Mouse (Mus musculus) CD4-positive helper T cell, adult 2 months (primary cell): ENCODE measurements at regions not wholly inside any gene's neighbourhood (a gene's known extent, or its start where the extent isn't known, plus 50 kb on each side); places are given as distances from the start of the nearest gene placed in this dataset.
"Not testable (repeated sequence)": the region's sequence is repeated elsewhere in the genome, so short reads cannot be mapped to it uniquely, and the experiment has no call there.

Source experiments
- DNase-seq: peaks from one replicate; pipeline ENCODE4 v3.0.0-alpha.2; 2012; ENCODE audit warnings: low read depth, missing footprints, low spot score

DNA sequence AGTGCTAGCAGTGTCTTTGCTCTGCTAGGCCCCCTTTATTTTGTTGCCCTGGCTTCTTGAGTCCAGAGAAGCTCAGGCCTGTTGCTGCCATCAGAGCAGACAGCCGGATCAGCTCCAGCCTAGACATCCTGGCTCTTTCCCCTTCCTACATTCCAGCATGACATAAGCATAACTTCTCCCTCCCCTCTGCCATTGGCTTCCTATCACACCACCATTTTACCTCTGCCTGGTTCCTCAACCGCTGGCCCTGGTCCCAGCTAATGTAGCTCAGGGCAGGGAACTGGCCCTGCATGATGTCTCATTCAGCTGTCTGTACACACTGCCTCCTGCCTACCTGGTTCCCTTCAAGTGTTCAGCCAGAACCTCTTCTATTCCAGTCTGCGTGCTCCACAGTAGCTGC, 146.5 kb downstream of the Tmem121 start:
- no peak for DNase-seq

DNA sequence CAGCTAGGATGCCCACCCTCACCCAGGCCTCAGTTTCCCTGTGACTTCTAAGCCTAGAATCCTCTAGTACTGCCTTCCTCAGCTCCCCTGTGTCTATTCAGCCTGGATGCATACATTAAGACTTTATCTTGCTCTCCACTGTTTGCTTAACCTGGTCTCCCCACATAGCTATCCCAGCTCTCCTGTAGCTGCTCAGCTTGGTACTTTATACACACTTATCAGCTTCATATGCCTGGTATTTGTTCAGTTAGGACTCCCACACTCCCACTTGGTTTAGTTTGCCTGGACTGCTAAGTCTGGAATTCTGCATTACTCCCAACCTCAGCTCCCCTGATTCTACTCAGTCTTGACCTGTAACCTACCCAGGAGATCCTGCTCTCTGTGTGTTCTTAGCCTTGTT, 147.7 kb downstream of the Tmem121 start:
- no peak for DNase-seq

- not testable (repeated sequence) for DNase-seq
Measured at GRCm38 (mm10) chr12:113333853-113334252, 148.1 kb downstream of the Tmem121 start.

GRCm38 (mm10) chr12:113337271-113337670, 151.5 kb downstream of the Tmem121 start:
- no peak for DNase-seq

DNA sequence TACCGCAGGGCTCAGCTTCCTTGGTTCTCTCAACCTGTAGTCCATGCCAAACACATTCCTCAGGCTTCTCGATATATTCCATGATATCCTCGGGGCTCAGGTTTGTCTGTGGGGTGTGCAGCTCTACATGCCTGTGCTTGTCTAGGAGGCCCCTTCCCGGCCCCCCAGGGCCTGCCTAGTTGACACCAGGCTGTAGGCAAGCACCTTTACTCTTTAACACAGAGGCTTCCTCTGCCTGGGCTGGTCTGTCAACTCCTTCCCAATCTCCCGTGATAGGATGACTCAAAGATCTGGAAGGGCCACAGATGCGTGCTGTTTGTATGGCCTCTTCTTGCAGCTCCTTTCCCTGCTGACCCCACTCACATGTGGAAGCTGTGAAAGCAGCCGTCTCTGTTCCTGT, 150.4 kb upstream of the Adam6b start:
- no peak for DNase-seq

DNA sequence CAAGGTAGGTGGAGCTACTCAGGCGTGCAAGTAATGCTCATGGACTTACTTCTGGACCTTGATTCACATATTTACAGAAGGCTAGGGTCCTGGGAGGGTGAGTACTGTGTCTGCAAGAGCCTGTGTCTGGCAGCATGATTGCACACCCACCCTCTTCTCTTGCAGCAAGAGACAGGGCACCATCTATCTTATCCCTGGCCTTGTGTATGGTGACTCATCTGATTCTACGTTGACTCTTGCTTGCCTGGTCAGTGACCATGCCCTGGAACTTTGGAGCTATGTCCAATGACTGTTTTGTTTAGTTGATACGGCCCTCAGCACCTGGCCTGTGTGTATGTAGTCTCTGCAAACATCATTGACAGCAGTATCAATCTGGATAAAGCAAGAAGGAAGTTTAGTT, 148.3 kb upstream of the Adam6b start:
- no peak for DNase-seq

DNA sequence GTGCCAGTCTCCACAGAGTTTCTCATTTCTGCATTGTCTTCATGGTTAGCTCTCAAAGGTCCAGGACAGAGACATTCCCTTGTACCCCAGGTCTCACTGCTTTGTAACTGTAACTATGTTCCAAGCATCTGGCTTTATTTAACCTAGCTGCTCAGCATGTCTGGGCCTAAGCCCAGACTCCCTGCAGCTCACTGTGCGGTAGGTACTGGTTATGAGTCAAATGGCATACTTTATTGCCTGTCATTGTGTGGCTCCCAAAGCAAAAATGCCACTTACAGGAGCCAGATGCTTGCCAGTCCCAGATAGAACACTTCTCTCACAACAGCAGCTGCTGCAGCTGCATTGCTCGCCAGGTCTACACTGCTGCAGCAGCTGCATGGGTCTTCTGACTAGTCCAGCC, 134.2 kb upstream of the Adam6b start:
- DNase-seq, result no peak

DNA sequence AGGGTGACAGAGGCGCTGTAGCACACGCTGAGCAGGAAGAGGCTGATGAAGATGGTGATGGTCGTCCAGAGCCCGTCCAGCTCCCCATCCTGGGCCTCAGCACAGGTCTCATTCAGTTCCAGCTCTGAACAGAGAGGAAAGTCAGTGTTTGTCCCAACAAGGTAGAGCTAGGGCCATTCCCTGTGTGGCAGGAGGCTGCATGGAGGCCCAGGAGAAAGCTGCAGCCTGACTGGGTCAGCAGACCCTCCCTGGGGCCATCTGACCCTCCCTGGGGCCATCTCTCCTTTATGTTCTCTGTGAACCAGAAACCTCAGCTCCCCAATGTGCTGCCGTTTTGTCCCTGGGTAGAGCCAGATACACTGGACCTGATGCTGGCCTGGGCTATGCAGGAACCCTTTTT, 131.2 kb upstream of the Adam6b start:
- no peak for DNase-seq

- no peak for DNase-seq
Measured at GRCm38 (mm10) chr12:113360032-113360431, 129.3 kb upstream of the Adam6b start.

- DNase-seq, result no peak
Measured at GRCm38 (mm10) chr12:113362409-113363038, 126.8 kb upstream of the Adam6b start.

GRCm38 (mm10) chr12:113364023-113364422, 125.3 kb upstream of the Adam6b start:
- DNase-seq, result no peak

- DNase-seq, result no peak
Measured at GRCm38 (mm10) chr12:113364437-113364836, 124.9 kb upstream of the Adam6b start.

DNA sequence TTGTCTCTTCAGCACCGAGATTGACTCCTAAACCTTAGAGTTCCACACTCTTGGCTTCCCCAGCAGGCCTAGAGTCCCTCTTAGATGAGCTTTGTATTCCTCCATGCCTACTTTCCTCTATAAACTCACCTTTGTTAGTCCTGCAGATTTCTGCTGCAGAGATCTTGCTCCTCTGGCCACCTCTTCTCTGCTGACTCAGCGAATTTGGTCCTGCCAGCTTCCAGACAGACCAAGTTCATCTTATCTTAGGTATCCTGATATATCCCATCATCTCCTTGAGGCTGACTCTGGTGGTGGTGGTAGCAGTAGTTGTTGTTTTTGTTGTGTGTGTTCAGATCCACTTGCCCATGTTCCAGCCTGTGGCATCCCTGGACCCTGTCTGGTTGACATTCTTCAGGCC, 123.5 kb upstream of the Adam6b start:
- DNase-seq, result no peak

GRCm38 (mm10) chr12:113366394-113366793, 122.9 kb upstream of the Adam6b start:
- no peak for DNase-seq

DNA sequence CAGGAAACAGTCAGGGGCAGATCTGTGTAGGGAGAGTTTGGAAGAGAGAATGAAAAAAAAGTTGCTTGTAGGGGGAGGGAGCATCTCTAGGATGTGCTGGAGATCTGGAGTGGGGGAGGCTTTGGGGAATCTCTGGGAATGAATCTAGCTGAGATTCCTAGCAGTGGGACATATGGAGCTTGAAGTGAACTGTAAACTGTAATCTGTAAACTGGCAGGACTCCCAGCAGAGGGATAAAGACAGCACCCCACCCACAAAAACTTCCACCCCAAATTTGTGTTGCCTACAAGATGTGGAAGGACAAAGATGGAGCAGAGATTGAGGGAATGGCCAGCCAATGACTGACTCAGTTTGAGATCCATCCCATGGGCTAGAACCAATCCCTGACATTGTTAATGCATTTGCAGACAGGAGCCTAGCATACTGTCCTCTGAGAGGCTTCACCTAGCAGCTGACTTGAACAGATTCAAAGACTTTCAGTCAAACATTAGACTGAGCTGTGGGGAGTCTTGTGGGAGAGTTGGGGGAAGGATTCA, 87.7 kb upstream of the Adam6b start:
- no peak for DNase-seq

DNA sequence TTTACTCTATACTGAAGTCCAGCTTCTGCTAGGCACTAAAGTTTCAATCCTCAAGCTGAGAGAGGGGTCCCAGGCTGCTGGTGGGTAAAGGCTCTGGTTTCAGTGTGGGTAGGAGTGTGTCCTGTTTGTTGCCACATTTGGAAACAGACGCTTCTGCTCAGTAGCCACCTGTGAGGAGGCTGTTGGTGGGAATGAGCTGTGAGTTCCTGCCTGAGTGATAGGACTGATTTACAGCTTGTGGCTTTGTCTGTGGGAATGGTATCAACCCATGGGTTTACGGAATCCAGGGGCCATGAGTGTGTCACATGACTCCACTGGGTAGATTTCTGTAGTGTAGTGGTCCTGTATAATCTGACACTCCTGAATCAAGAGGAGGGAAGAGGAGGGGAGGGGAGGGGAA, 86.5 kb upstream of the Adam6b start:
- no peak for DNase-seq

GRCm38 (mm10) chr12:113411113-113411512, 78.2 kb upstream of the Adam6b start:
- no peak for DNase-seq

GRCm38 (mm10) chr12:113413996-113414395, 75.3 kb upstream of the Adam6b start:
- DNase-seq, result no peak

DNA sequence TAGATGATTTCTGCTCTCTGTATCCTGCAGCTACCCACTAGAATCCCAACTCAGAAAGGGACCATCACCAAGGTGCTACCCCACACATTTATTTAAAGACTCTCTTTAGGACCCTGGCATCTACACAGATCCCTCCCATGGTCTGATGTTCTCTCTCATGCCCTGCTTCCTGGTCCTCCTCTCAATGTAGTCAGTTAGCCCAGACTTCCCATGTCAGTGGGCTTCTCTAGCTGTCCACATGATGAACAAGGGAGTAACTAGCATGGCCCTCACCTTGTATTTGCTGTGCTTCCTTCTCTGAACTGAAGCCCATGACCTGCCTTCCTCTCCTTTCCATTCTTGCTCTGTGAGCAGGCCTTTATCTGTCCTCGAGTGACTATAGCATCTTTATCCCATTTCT, 71.8 kb upstream of the Adam6b start:
- no peak for DNase-seq

DNA sequence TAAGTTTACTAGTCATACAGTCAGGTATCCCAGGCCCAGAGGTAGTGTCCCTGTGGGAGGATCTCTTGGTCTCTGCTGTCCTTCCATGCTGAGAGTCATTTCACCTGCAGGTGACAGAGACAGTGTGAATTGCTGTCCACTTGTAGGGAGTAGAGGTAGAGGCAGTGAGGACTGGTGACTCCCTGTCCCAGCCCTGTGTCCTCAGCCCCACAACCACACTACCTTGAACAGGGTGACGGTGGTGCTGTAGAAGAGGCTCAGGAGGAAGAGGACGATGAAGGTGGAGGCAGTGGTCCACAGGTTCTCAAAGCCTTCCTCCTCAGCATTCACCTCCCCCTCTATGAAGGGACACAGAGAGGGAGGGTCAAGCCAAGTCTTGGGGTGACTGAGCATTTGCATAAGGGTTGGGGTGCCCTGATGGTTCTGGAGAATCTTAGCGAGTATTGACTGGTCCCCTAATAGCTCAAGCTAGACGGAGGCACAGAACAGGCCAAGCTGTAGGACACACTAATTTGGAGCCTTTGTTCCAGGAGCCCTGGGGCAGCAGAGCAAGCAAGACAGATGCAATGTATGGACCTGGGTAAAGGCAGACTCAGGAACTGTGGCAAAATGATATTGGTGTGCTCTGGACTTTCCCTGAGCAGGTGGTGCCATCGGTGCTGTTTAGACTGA, 70.4 kb upstream of the Adam6b start:
- no peak for DNase-seq

DNA sequence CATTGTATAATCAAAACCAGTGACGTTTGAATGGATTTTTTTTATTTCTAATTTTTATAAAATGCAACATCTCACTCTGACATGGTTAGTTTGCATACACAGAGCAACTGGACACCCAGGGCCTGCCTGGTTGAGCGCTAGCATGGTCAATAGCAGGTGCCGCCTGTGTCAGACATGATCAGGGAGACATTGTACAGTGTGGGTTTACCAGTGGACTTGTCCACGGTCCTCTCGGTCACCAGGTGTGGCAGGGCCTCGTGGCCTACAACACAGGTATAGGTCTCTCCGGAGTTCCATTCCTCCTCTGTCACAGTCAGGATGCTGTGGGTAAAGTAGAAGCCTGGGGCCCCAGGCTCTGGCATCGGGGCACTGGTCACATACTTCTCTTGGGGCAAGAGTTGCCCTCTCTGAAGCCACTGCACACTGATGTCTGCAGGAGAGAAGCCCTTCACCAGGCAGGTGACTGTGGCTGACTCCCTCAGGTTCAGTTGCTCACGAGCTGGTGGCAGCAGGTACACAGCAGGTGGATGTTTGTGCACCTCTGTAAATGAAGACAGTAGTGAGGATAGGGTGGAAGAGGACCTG, 68.5 kb upstream of the Adam6b start:
- DNase-seq, result no peak

DNA sequence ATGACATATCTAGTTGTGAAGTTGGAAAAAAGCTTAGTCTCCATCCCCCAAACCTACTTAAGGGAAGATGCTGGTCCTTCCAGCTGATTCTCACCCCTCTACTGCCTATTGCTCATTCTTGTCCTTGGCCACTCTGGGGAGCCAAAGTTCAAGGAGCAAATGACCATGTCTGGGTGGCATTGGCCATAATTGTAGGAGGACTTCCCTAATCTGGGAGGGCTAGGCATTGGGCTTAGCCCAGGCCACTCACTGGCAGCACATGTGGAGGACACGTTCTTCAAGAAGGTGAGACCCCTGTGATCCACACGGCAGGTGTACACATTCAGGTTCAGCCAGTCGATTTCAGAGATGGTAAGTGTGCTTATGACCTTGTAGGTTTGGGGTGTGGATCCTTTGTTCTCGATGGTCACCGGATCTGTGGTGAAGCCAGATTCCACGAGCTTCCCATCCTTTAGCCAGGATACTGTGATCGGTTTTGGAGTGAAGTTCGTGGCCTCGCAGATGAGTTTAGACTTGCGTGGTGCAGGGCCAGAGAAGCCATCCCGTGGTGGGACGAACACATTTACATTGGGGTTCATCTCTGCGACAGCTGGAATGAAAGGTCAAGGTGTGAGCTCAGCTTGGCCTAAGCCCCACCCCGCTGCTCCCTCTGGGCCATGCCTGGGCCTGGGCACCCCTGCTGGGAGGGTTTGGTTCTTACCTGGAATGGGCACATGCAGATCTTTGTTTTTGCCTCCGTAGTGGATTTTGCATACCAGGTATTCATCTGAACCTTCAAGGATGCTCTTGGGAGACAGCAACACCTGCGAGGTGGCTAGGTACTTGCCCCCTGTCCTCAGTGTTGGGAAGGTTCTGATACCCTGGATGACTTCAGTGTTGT, 67.4 kb upstream of the Adam6b start:
- DNase-seq, result no peak
